Mouse (Mus musculus): ENCODE measurements around the gene Grm8. TPM values are rescaled to one million over a fixed set of nuclear protein-coding genes. Genes with fewer than 3 reads are reported as not detected.

The Grm8 gene
- polyA plus RNA-seq, 1 experiment from 2014 or later, result not detected

DNA sequence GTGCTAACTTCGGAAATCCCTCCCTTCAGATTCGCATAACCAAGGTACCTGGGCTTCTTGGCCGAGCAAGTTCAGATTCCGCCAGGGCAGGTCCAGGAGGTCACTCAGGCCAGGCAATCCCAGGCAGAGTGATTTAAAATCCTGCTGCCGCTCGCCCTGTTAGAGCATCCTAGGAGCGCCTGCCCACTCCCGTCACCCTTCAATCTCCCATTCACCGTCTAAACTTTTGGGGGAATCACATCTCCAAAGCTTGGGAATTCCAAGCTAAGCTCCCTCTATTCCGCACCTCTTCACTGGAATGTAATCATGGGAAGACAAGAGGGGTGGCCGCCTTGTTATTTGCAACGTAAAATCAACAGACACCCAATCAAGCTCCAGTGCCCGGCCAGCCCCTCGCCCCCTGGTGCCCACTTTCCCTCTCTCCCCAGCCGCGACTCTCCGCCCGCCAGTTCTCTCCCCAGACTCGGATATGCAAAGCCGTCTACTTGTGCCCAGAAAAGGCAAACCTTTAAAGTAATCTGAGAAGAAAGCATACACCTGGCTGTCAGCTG lies 652 bp downstream of the Grm8 start:
- Histone ChIP-seq H3K4me3 (ENCODE audit: low read depth, low read length) (peak overlapping the region; percentile 55), H3K36me3 (replicated peaks; ENCODE audit: insufficient read depth, low read length) (no peaks in the 10 kb centered on the region), H3K27ac (ENCODE audit: low read depth) (no peak overlapping the region), H3K4me2 (ENCODE audit: low read depth, low read length) (peak overlapping the region; percentile 88), H3K27me3 (ENCODE audit: insufficient read depth, low read length) (peaks cover 50% of the 10 kb centered on the region), H3K4me1 (ENCODE audit: insufficient read depth) (peaks cover 11% of the 10 kb centered on the region), H3K9ac (replicated peaks) (no peak overlapping the region), H3K9me3 (ENCODE audit: low read length) (no peaks in the 10 kb centered on the region)
- ATAC-seq, result no peak
- WGBS (ENCODE audit: insufficient replicate concordance), result under 1% methylated on average over 20 of the region's 20 CpGs
- DNase-seq, result no peak
- TF ChIP-seq EP300 (IDR thresholded peaks at IDR 0.05; ENCODE audit: low read depth) (no peak), CTCF (IDR thresholded peaks at IDR 0.05; ENCODE audit: low read depth) (no peak)

DNA sequence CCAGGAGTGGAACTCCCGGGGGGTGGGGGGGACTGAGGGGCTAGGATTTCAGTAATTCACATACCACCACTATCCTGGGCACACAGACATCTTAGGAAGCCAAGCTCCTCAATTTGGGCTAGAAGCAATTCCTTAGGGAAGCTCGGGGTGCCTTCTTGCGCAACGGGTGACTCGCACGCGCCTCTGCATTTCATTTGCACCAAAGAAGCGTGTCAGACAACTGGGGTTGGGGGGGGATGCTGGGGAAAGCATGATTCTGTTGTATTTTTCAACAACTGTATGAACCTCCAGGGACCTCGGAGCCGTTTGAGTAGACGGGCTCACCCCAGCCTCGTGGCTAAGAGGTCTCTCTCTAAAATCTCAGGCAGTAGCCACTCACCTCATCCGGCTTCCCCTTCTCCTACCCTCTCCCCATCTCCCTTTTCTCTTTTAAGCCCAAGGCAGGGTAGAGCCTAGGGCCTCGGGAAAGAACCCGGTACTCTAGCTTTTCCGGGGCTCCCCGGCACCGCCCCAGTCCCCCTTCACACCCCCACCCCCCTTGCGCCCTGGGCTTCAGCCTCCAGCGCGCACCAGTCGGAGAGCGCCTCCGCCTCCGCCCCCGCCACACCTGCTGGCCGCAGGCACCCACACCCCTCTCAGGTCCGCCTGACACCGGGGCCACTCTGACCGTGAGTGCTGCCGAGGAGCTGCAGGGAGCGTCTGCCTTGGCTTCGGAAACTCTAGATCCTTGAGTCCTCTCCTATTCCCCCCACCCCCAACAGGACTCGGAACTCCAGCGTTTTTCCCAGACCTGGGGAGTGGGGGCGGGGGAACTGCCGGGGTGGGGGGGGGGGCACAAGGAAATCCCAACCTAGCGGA lies 1.5 kb downstream of the Grm8 start:
- Histone ChIP-seq H3K9ac (replicated peaks) (no peak overlapping the region), H3K36me3 (replicated peaks; ENCODE audit: insufficient read depth, low read length) (no peaks in the 10 kb centered on the region), H3K4me3 (ENCODE audit: low read depth, low read length) (no peak overlapping the region), H3K4me2 (ENCODE audit: low read depth, low read length) (no peak overlapping the region), H3K27me3 (ENCODE audit: insufficient read depth, low read length) (peaks cover 50% of the 10 kb centered on the region), H3K4me1 (ENCODE audit: insufficient read depth) (peaks cover 11% of the 10 kb centered on the region), H3K27ac (ENCODE audit: low read depth) (no peak overlapping the region), H3K9me3 (ENCODE audit: low read length) (no peaks in the 10 kb centered on the region)
- DNase-seq, result no peak
- TF ChIP-seq CTCF (IDR thresholded peaks at IDR 0.05; ENCODE audit: low read depth) (no peak), EP300 (IDR thresholded peaks at IDR 0.05; ENCODE audit: low read depth) (no peak)
- WGBS (ENCODE audit: insufficient replicate concordance), result 3% methylated on average over 38 of the region's 38 CpGs
- ATAC-seq, result no peak

DNA sequence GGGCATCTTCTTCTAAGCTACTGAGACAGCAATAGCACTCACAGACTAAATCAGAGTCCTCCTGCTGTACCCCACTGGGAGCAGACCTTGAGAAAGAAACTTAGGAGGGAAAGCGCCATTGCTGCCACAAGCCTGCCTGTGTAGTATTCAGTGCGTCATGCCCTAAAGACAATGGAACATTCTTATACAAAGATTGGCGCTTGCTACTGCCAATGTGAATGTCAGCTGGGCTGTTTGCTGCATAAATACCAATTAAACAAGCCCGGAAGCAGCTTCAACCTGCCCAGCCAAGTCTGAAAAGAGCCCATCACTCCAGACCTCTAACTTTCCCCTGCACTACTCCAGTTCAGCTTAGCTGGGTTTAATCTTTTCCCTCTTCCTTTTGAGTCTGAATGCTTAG lies 2.9 kb downstream of the Grm8 start:
- Histone ChIP-seq H3K9me3 (ENCODE audit: low read length) (no peaks in the 10 kb centered on the region), H3K36me3 (replicated peaks; ENCODE audit: insufficient read depth, low read length) (no peaks in the 10 kb centered on the region), H3K27ac (ENCODE audit: low read depth) (no peak overlapping the region), H3K4me3 (ENCODE audit: low read depth, low read length) (no peak overlapping the region), H3K4me1 (ENCODE audit: insufficient read depth) (peaks cover 11% of the 10 kb centered on the region), H3K27me3 (ENCODE audit: insufficient read depth, low read length) (peaks cover 49% of the 10 kb centered on the region), H3K4me2 (ENCODE audit: low read depth, low read length) (no peak overlapping the region), H3K9ac (replicated peaks) (no peak overlapping the region)
- TF ChIP-seq EP300 (IDR thresholded peaks at IDR 0.05; ENCODE audit: low read depth), result no peak
- TF ChIP-seq CTCF (IDR thresholded peaks at IDR 0.05; ENCODE audit: low read depth), result no peak
- ATAC-seq (no peak), DNase-seq (no peak)
- 16% methylated on average over 4 of the region's 4 CpGs for WGBS (ENCODE audit: insufficient replicate concordance)

DNA sequence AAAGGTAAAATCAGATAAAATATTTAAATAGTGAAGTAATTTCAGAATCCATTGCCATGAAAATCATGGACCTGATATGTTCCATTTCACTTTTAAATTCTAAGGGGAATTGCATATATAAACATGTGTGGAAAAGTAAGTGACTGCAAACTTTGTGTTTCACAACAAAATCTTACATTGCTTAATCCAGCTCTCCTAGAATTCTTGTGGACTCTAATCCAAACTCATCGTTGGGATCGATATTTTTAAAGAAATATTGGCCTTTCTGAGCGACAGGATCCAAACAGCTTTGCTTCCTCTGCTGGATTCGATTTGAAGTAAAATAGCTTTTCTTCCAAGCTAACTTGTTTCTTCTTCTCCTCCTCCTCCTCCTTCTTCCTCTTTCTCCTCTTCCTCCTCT lies 6.1 kb downstream of the Grm8 start:
- Histone ChIP-seq H3K4me2 (ENCODE audit: low read depth, low read length) (no peak overlapping the region), H3K27ac (ENCODE audit: low read depth) (no peak overlapping the region), H3K36me3 (replicated peaks; ENCODE audit: insufficient read depth, low read length) (no peaks in the 10 kb centered on the region), H3K4me3 (ENCODE audit: low read depth, low read length) (no peak overlapping the region), H3K4me1 (ENCODE audit: insufficient read depth) (no peaks in the 10 kb centered on the region), H3K9me3 (ENCODE audit: low read length) (no peaks in the 10 kb centered on the region), H3K27me3 (ENCODE audit: insufficient read depth, low read length) (peaks cover 20% of the 10 kb centered on the region), H3K9ac (replicated peaks) (no peak overlapping the region)
- no peak for TF ChIP-seq CTCF (IDR thresholded peaks at IDR 0.05; ENCODE audit: low read depth)
- TF ChIP-seq EP300 (IDR thresholded peaks at IDR 0.05; ENCODE audit: low read depth), result no peak
- 73% methylated on average over 4 of the region's 4 CpGs for WGBS (ENCODE audit: insufficient replicate concordance)
- no peak for ATAC-seq
- no peak for DNase-seq

DNA sequence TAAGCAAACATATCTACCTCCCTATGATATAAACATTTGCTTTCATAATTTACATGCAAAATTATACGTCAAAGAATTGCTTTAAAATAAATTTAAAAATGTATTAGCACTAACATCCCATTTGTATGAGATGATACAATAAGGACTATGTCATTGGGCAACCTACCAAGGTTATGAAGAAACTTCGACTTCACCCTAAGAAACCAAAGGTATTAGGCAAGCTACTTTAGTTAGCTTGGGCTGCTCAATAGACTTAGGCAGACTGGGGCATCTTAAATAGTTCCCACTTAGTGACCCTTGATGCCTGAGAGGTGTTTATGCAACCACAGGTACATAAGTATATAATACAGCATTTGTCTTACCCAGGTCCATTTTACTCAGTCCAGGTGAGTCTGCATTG lies 19.5 kb downstream of the Grm8 start:
- ATAC-seq (no peak), DNase-seq (no peak)
- no peak overlapping the region for H3K4me2 ChIP-seq (ENCODE audit: low read depth, low read length)
- 73% methylated on average over 2 of the region's 2 CpGs for WGBS (ENCODE audit: insufficient replicate concordance)
- no peak for TF ChIP-seq EP300 (IDR thresholded peaks at IDR 0.05; ENCODE audit: low read depth)
- no peak overlapping the region for H3K27ac ChIP-seq (ENCODE audit: low read depth)
- no peaks in the 10 kb centered on the region for H3K4me1 ChIP-seq (ENCODE audit: insufficient read depth)
- H3K36me3 ChIP-seq (replicated peaks; ENCODE audit: insufficient read depth, low read length), result no peaks in the 10 kb centered on the region
- H3K9ac ChIP-seq (replicated peaks), result no peak overlapping the region
- H3K9me3 ChIP-seq (ENCODE audit: low read length), result no peaks in the 10 kb centered on the region
- no peak overlapping the region for H3K4me3 ChIP-seq (ENCODE audit: low read depth, low read length)
- H3K27me3 ChIP-seq (ENCODE audit: insufficient read depth, low read length), result no peaks in the 10 kb centered on the region

DNA sequence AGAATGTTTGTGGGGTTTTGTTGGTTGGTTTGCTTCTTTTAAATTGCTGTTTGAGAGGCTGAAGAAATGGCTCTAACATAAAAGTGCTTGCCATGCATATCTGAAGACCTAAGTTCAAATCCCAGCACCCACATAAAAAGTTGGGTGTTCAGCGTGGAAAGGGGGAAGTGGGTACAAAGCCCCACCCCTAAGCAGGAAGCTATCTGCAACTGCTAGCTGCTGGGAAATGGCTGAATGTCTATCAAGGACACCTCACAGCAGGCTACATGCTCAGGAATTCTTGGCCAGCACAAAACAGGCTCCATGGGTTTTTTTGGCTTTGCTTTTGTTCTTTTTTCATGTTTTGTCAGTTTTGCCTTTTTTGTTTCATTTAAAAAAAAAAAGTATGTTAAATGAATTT lies 20.1 kb downstream of the Grm8 start:
- WGBS (ENCODE audit: insufficient replicate concordance), result 21% methylated on average over 1 of the region's 1 CpGs

More for the DNA sequence above, 20.1 kb downstream of the Grm8 start:
- Histone ChIP-seq H3K9ac (replicated peaks) (no peak overlapping the region), H3K4me2 (ENCODE audit: low read depth, low read length) (no peak overlapping the region), H3K27me3 (ENCODE audit: insufficient read depth, low read length) (no peaks in the 10 kb centered on the region), H3K9me3 (ENCODE audit: low read length) (no peaks in the 10 kb centered on the region), H3K36me3 (replicated peaks; ENCODE audit: insufficient read depth, low read length) (no peaks in the 10 kb centered on the region), H3K4me3 (ENCODE audit: low read depth, low read length) (no peak overlapping the region), H3K4me1 (ENCODE audit: insufficient read depth) (no peaks in the 10 kb centered on the region), H3K27ac (ENCODE audit: low read depth) (no peak overlapping the region)
- TF ChIP-seq EP300 (IDR thresholded peaks at IDR 0.05; ENCODE audit: low read depth), result no peak
- TF ChIP-seq CTCF (IDR thresholded peaks at IDR 0.05; ENCODE audit: low read depth), result no peak
- DNase-seq (no peak), ATAC-seq (no peak)
